ENCODE assay signal across 8 mouse cellular contexts in genomic region chr4:120277255-120277928, GRCm38 (mm10). TPM values are rescaled to one million over a fixed set of nuclear protein-coding genes. Genes with fewer than 3 reads are reported as not detected.
A peak's percentile ranks its signal among the peaks of the same experiment; 100 is the strongest.
DNase-seq lines count a peak whose midpoint lies in the region; ATAC-seq and TF ChIP-seq lines count a peak whose summit lies in the region.

No protein-coding gene starts in this region.

- H3K9ac ChIP-seq in forebrain, embryonic 13.5 days, result peak overlapping the region; percentile 50
- H3K9ac ChIP-seq in hindbrain, embryonic 13.5 days, result no peak overlapping the region
- H3K9ac ChIP-seq in lung, embryonic 16.5 days (ENCODE audit: low read length), result no peak overlapping the region

- H3K4me3 ChIP-seq in layer of hippocampus, adult 2 months, result no peak overlapping the region
- H3K4me3 ChIP-seq in forebrain, embryonic 13.5 days, result no peak overlapping the region
- H3K4me3 ChIP-seq in hindbrain, embryonic 13.5 days, result no peak overlapping the region
- no peak overlapping the region for H3K4me3 ChIP-seq in lung, embryonic 16.5 days (ENCODE audit: low read length)

- peak overlapping the region; percentile 32; the same call in 1 of the 2 replicates for H3K4me2 ChIP-seq in forebrain, embryonic 13.5 days
- no peak overlapping the region for H3K4me2 ChIP-seq in hindbrain, embryonic 13.5 days
- H3K4me2 ChIP-seq in lung, embryonic 16.5 days (ENCODE audit: low read depth, low read length), result no peak overlapping the region

- H3K27me3 ChIP-seq in forebrain, embryonic 13.5 days, result 0 out of 2 replicates have a peak, but pooled peaks cover 7% of the 10 kb centered on the region
- H3K27me3 ChIP-seq in hindbrain, embryonic 13.5 days, result peaks cover 73% of the 10 kb centered on the region
- peaks cover 28% of the 10 kb centered on the region for H3K27me3 ChIP-seq in lung, embryonic 16.5 days (ENCODE audit: control insufficient read depth, insufficient read depth, low read depth, low read length)

- ATAC-seq in forebrain, embryonic 13.5 days, result peak; percentile 56
- 0 out of 2 replicates have a peak, but pooled peaks have one; percentile 6 for ATAC-seq in hindbrain, embryonic 13.5 days (ENCODE audit: low FRiP score)
- ATAC-seq in lung, embryonic 16.5 days (ENCODE audit: low read depth), result peak; percentile 65
- ATAC-seq in erythroid progenitor cell, adult 5-6 weeks (replicated peaks; ENCODE audit: low FRiP score, poor library complexity, severe bottlenecking), result no peak

- H3K36me3 ChIP-seq in forebrain, embryonic 13.5 days (ENCODE audit: poor library complexity, severe bottlenecking), result peaks cover 11% of the 10 kb centered on the region
- 0 out of 2 replicates have a peak, but pooled peaks cover 3% of the 10 kb centered on the region for H3K36me3 ChIP-seq in hindbrain, embryonic 13.5 days
- no peaks in the 10 kb centered on the region for H3K36me3 ChIP-seq in lung, embryonic 16.5 days (ENCODE audit: control insufficient read depth, insufficient read depth, low read length)

- H3K9me3 ChIP-seq in forebrain, embryonic 13.5 days (replicated peaks), result no peaks in the 10 kb centered on the region
- no peaks in the 10 kb centered on the region for H3K9me3 ChIP-seq in hindbrain, embryonic 13.5 days
- no peaks in the 10 kb centered on the region for H3K9me3 ChIP-seq in lung, embryonic 16.5 days (ENCODE audit: control insufficient read depth, low read length)

- H3K27ac ChIP-seq in layer of hippocampus, adult 2 months, result peak overlapping the region; percentile 62; the same call in 1 of the 2 replicates
- peak overlapping the region; percentile 74 for H3K27ac ChIP-seq in forebrain, embryonic 13.5 days
- no peak overlapping the region; the same call in 1 of the 2 replicates for H3K27ac ChIP-seq in hindbrain, embryonic 13.5 days
- no peak overlapping the region for H3K27ac ChIP-seq in lung, embryonic 16.5 days (ENCODE audit: low read length)

- H3K4me1 ChIP-seq in forebrain, embryonic 13.5 days, result peaks cover 99% of the 10 kb centered on the region
- peaks cover 85% of the 10 kb centered on the region for H3K4me1 ChIP-seq in hindbrain, embryonic 13.5 days (replicated peaks)
- peaks cover 10% of the 10 kb centered on the region for H3K4me1 ChIP-seq in lung, embryonic 16.5 days (replicated peaks; ENCODE audit: control insufficient read depth, insufficient read depth, low read length)

- TF ChIP-seq CTCF in layer of hippocampus, adult 2 months (conservative IDR thresholded peaks at IDR 0.05), result no peak

- DNase-seq in layer of hippocampus, adult 2 months (ENCODE audit: low spot score in 2 of 2), result no peak
- no peak for DNase-seq in layer of hippocampus, adult 9-11 months
- no peak for DNase-seq in thymus, postnatal 4 days
- no peak for DNase-seq in frontal cortex, postnatal 14 days (ENCODE audit: low spot score in 2 of 2)

- 14% methylated on average over 4 of the region's 4 CpGs for WGBS in forebrain, embryonic 13.5 days
- WGBS in hindbrain, embryonic 13.5 days, result 26% methylated on average over 4 of the region's 4 CpGs
- 26% methylated on average over 4 of the region's 4 CpGs for WGBS in lung, embryonic 16.5 days

RNA-seq across cellular contexts. Expression of gene Foxo6, which starts 9.8 kb away (rescaled TPM):
- total RNA-seq in layer of hippocampus, adult 2 months (2021), result 10 to 100 TPM; 32.8 to 32.9 TPM
- polyA plus RNA-seq in forebrain, embryonic 13.5 days (2015; fragmentation: Nextera tagmentation; extraction: Ambion mirVana), result 3.1 and 3.8 TPM in 2 replicates
- polyA plus RNA-seq in hindbrain, embryonic 13.5 days (2015; fragmentation: Nextera tagmentation; extraction: Ambion mirVana), result 0.73 and 0.83 TPM in 2 replicates
- 0.15 and 0.24 TPM in 2 replicates for polyA plus RNA-seq in lung, embryonic 16.5 days (2015; fragmentation: Nextera tagmentation; extraction: Ambion mirVana)
- not detected in 2 replicates for total RNA-seq in erythroid progenitor cell, adult 5-6 weeks (2015; ENCODE audit: low replicate concordance)
- not detected in 2 replicates for total RNA-seq in erythroid progenitor cell, adult 5-6 weeks (2017; ENCODE audit: low replicate concordance)

Comparison
In these comparisons a context has a peak if more than half of its experiments do, and no peak if none do; other contexts are left out.
1. H3K27ac ChIP-seq: peak in layer of hippocampus, adult 2 months (single experiment) and forebrain, embryonic 13.5 days (single experiment); none in hindbrain, embryonic 13.5 days (single experiment) and lung, embryonic 16.5 days (single experiment).